Mouse (Mus musculus): ENCODE measurements at regions not wholly inside any gene's neighbourhood (a gene's known extent, or its start where the extent isn't known, plus 50 kb on each side); places are given as distances from the start of the nearest gene placed in this dataset.

- H3K4me3 ChIP-seq = no peak overlapping the region
- H3K79me2 ChIP-seq (replicated peaks; ENCODE audit: control insufficient read depth, insufficient read depth, low read length) = no peaks in the 10 kb centered on the region
- no peak overlapping the region for H3K27ac ChIP-seq
- no peak for DNase-seq
- no peak overlapping the region for H3K9ac ChIP-seq (ENCODE audit: low read depth, low read length)
- WGBS = 90% methylated on average over 2 of the region's 2 CpGs
- no peaks in the 10 kb centered on the region for H3K4me1 ChIP-seq (ENCODE audit: control insufficient read depth, insufficient read depth, low read length)
- no peaks in the 10 kb centered on the region for H3K27me3 ChIP-seq (ENCODE audit: control insufficient read depth, insufficient read depth, low read length)
- H3K36me3 ChIP-seq (ENCODE audit: control insufficient read depth, insufficient read depth, low read length) = no peaks in the 10 kb centered on the region
- no peak for TF ChIP-seq EP300 (IDR thresholded peaks at IDR 0.05; ENCODE audit: insufficient read depth, low read depth, low read length)
- no peak for TF ChIP-seq POLR2A (IDR thresholded peaks at IDR 0.05; ENCODE audit: insufficient read depth, low read depth, low read length)
- no peak for TF ChIP-seq CTCF (IDR thresholded peaks at IDR 0.05)
- intact Hi-C loops (cut with DNase I) = no loop called here
Observed at GRCm38 (mm10) chr2:115493020-115493419, 88.5 kb upstream of the BC052040 start.

- Histone ChIP-seq H3K36me3 (ENCODE audit: control insufficient read depth, insufficient read depth, low read length) (no peaks in the 10 kb centered on the region), H3K27me3 (ENCODE audit: control insufficient read depth, insufficient read depth, low read length) (no peaks in the 10 kb centered on the region), H3K4me1 (ENCODE audit: control insufficient read depth, insufficient read depth, low read length) (no peaks in the 10 kb centered on the region), H3K9ac (ENCODE audit: low read depth, low read length) (no peak overlapping the region), H3K27ac (no peak overlapping the region), H3K4me3 (no peak overlapping the region), H3K79me2 (replicated peaks; ENCODE audit: control insufficient read depth, insufficient read depth, low read length) (no peaks in the 10 kb centered on the region)
- DNase-seq = no peak
- intact Hi-C loops (cut with DNase I) = no loop called here
- TF ChIP-seq POLR2A (IDR thresholded peaks at IDR 0.05; ENCODE audit: insufficient read depth, low read depth, low read length) = no peak
- WGBS = 86% methylated on average over 2 of the region's 2 CpGs
Observed at GRCm38 (mm10) chr2:115499904-115500303, 81.6 kb upstream of the BC052040 start.

- 73% methylated on average over 10 of the region's 10 CpGs for WGBS
- DNase-seq = no peak
- Histone ChIP-seq H3K79me2 (replicated peaks; ENCODE audit: control insufficient read depth, insufficient read depth, low read length) (no peaks in the 10 kb centered on the region), H3K4me1 (ENCODE audit: control insufficient read depth, insufficient read depth, low read length) (no peaks in the 10 kb centered on the region), H3K27me3 (ENCODE audit: control insufficient read depth, insufficient read depth, low read length) (no peaks in the 10 kb centered on the region), H3K4me3 (no peak overlapping the region), H3K9ac (ENCODE audit: low read depth, low read length) (no peak overlapping the region), H3K36me3 (ENCODE audit: control insufficient read depth, insufficient read depth, low read length) (no peaks in the 10 kb centered on the region), H3K27ac (no peak overlapping the region)
- intact Hi-C loops (cut with DNase I) = no loop called here
- TF ChIP-seq EP300 (IDR thresholded peaks at IDR 0.05; ENCODE audit: insufficient read depth, low read depth, low read length) = no peak
- no peak for TF ChIP-seq CTCF (IDR thresholded peaks at IDR 0.05)
- no peak for TF ChIP-seq POLR2A (IDR thresholded peaks at IDR 0.05; ENCODE audit: insufficient read depth, low read depth, low read length)
Observed at GRCm38 (mm10) chr2:115509527-115509926, 72.0 kb upstream of the BC052040 start.

GRCm38 (mm10) chr2:115511146-115511545 lies 70.4 kb upstream of the BC052040 start:
- no peak for DNase-seq
- no peak overlapping the region for H3K27ac ChIP-seq
- H3K9ac ChIP-seq (ENCODE audit: low read depth, low read length) = no peak overlapping the region
- no peaks in the 10 kb centered on the region for H3K27me3 ChIP-seq (ENCODE audit: control insufficient read depth, insufficient read depth, low read length)
- no peak overlapping the region for H3K4me3 ChIP-seq
- TF ChIP-seq POLR2A (IDR thresholded peaks at IDR 0.05; ENCODE audit: insufficient read depth, low read depth, low read length) (no peak), CTCF (IDR thresholded peaks at IDR 0.05) (no peak), EP300 (IDR thresholded peaks at IDR 0.05; ENCODE audit: insufficient read depth, low read depth, low read length) (no peak)
- WGBS = 87% methylated on average over 3 of the region's 3 CpGs
- H3K79me2 ChIP-seq (replicated peaks; ENCODE audit: control insufficient read depth, insufficient read depth, low read length) = no peaks in the 10 kb centered on the region
- H3K36me3 ChIP-seq (ENCODE audit: control insufficient read depth, insufficient read depth, low read length) = no peaks in the 10 kb centered on the region
- intact Hi-C loops (cut with DNase I) = loop anchor here (10.0 kb wide), 1 partner anchor 564 kb away; no protein-coding TSS in a partner anchor
- no peaks in the 10 kb centered on the region for H3K4me1 ChIP-seq (ENCODE audit: control insufficient read depth, insufficient read depth, low read length)

- Histone ChIP-seq H3K79me2 (replicated peaks; ENCODE audit: control insufficient read depth, insufficient read depth, low read length) (no peaks in the 10 kb centered on the region), H3K4me1 (ENCODE audit: control insufficient read depth, insufficient read depth, low read length) (no peaks in the 10 kb centered on the region), H3K4me3 (no peak overlapping the region), H3K36me3 (ENCODE audit: control insufficient read depth, insufficient read depth, low read length) (no peaks in the 10 kb centered on the region), H3K9ac (ENCODE audit: low read depth, low read length) (no peak overlapping the region), H3K27me3 (ENCODE audit: control insufficient read depth, insufficient read depth, low read length) (no peaks in the 10 kb centered on the region), H3K27ac (no peak overlapping the region)
- intact Hi-C loops (cut with DNase I) = loop anchor here (10.0 kb wide), 1 partner anchor 563 kb away; no protein-coding TSS in a partner anchor
- no peak for DNase-seq
- WGBS = 50% methylated on average over 14 of the region's 14 CpGs
- TF ChIP-seq POLR2A (IDR thresholded peaks at IDR 0.05; ENCODE audit: insufficient read depth, low read depth, low read length) = no peak
- TF ChIP-seq EP300 (IDR thresholded peaks at IDR 0.05; ENCODE audit: insufficient read depth, low read depth, low read length) = no peak
- no peak for TF ChIP-seq CTCF (IDR thresholded peaks at IDR 0.05)
Observed at GRCm38 (mm10) chr2:115511612-115512525, 69.6 kb upstream of the BC052040 start.

GRCm38 (mm10) chr2:115512891-115513290 lies 68.6 kb upstream of the BC052040 start:
- intact Hi-C loops (cut with DNase I) = loop anchor here (10.0 kb wide), 1 partner anchor 562 kb away; no protein-coding TSS in a partner anchor

More at GRCm38 (mm10) chr2:115512891-115513290, 68.6 kb upstream of the BC052040 start:
- DNase-seq = no peak
- no peaks in the 10 kb centered on the region for H3K4me1 ChIP-seq (ENCODE audit: control insufficient read depth, insufficient read depth, low read length)
- no peak for TF ChIP-seq POLR2A (IDR thresholded peaks at IDR 0.05; ENCODE audit: insufficient read depth, low read depth, low read length)
- TF ChIP-seq EP300 (IDR thresholded peaks at IDR 0.05; ENCODE audit: insufficient read depth, low read depth, low read length) = no peak
- TF ChIP-seq CTCF (IDR thresholded peaks at IDR 0.05) = no peak
- H3K4me3 ChIP-seq = no peak overlapping the region
- WGBS = 76% methylated on average over 8 of the region's 8 CpGs
- no peaks in the 10 kb centered on the region for H3K79me2 ChIP-seq (replicated peaks; ENCODE audit: control insufficient read depth, insufficient read depth, low read length)
- H3K9ac ChIP-seq (ENCODE audit: low read depth, low read length) = no peak overlapping the region
- H3K27me3 ChIP-seq (ENCODE audit: control insufficient read depth, insufficient read depth, low read length) = no peaks in the 10 kb centered on the region
- no peak overlapping the region for H3K27ac ChIP-seq
- no peaks in the 10 kb centered on the region for H3K36me3 ChIP-seq (ENCODE audit: control insufficient read depth, insufficient read depth, low read length)

Measured in heart, adult 2 months (tissue).